Mouse (Mus musculus) intestine, postnatal 0 days (tissue): ENCODE results near the gene Mtx1. TPM values are rescaled to one million over a fixed set of nuclear protein-coding genes. Genes with fewer than 3 reads are reported as not detected.
"Not testable (repeated sequence)": the region's sequence is repeated elsewhere in the genome, so short reads cannot be mapped to it uniquely, and the experiment has no call there.

Experiments
- ATAC-seq: fragments of 200-750 bp; cut with Nextera tagmentation; 2 replicates; pipeline ENCODE4 v1.8.0; 2017; ENCODE audit warnings: mild to moderate bottlenecking, moderate TSS enrichment, moderate library complexity
- H3K27ac ChIP-seq: fragments of 300-500 bp; sonication (generic); 2 replicates; pipeline ENCODE4 v1.5.1; 2014; ENCODE audit warnings: mild to moderate bottlenecking, low read depth, low read length, moderate library complexity
- H3K27me3 ChIP-seq: fragments of 300-500 bp; sonication (generic); replicated peaks from 2 replicates; pipeline ENCODE4 v1.6.1; 2014; ENCODE audit warnings: low read length, mixed read lengths; ENCODE audit not compliant: control insufficient read depth, insufficient read depth
- H3K36me3 ChIP-seq: fragments of 300-500 bp; sonication (generic); 2 replicates; pipeline ENCODE4 v1.6.1; 2014; ENCODE audit warnings: mild to moderate bottlenecking, moderate library complexity; ENCODE audit not compliant: control insufficient read depth, insufficient read depth
- H3K4me1 ChIP-seq: fragments of 300-500 bp; sonication (generic); replicated peaks from 2 replicates; pipeline ENCODE4 v1.6.1; 2014; ENCODE audit warnings: antibody characterized with exemption, low read length, mixed read lengths; ENCODE audit not compliant: control insufficient read depth, insufficient read depth
- H3K4me2 ChIP-seq: fragments of 300-500 bp; sonication (generic); replicated peaks from 2 replicates; pipeline ENCODE4 v1.6.1; 2014; ENCODE audit warnings: low read depth, mild to moderate bottlenecking, moderate library complexity
- H3K4me3 ChIP-seq: fragments of 300-500 bp; sonication (generic); 2 replicates; pipeline ENCODE4 v1.5.1; 2014; ENCODE audit warnings: low read depth, low read length
- H3K9ac ChIP-seq: fragments of 300-500 bp; sonication (generic); 2 replicates; pipeline ENCODE4 v1.6.1; 2014; ENCODE audit warnings: mild to moderate bottlenecking, low read depth, low read length
- H3K9me3 ChIP-seq: fragments of 300-500 bp; sonication (generic); 2 replicates; pipeline ENCODE4 v1.6.1; 2016; ENCODE audit warnings: mixed run types; ENCODE audit not compliant: control insufficient read depth
- CTCF ChIP-seq: sonication (generic); IDR thresholded peaks from 2 replicates; pipeline ENCODE4 v1.5.1; 2016; ENCODE audit warnings: low read depth, mild to moderate bottlenecking, control low read depth, antibody characterized with exemption, moderate library complexity
- WGBS: fragments of 180-500 bp; shearing (Covaris S2); extraction: QIAGEN DNeasy Blood & Tissue Kit; methylation state at CpG from one replicate; pipeline ENCODE4 v1.1.7; 2014; 5-methylcytosine and 5-hydroxymethylcytosine counted together
- polyA plus RNA-seq: library from polyadenylated mRNA; unstranded; fragments of >200 nt; fragmentation: Nextera tagmentation; extraction: Ambion mirVana; gene quantifications from 2 replicates; pipeline ENCODE4 v1.2.1, GENCODE M21; 2015

Gene Mtx1
- polyA plus RNA-seq, 1 experiment from 2014 or later = 145 TPM

- Histone ChIP-seq H3K4me1 (peaks cover 4% of the 10 kb centered on the region; the same call in 1 of the 2 replicates), H3K4me3 (no peak overlapping the region), H3K9ac (no peak overlapping the region), H3K27ac (no peak overlapping the region), H3K9me3 (no peaks in the 10 kb centered on the region), H3K36me3 (no peaks in the 10 kb centered on the region; the same call in 1 of the 2 replicates), H3K27me3 (no peaks in the 10 kb centered on the region), H3K4me2 (no peak overlapping the region)
- no peak for ATAC-seq
- WGBS = 67% methylated on average over 12 of the region's 12 CpGs
- TF ChIP-seq CTCF = no peak
These were observed 1.5 kb downstream of the Mtx1 start for GRCm38 (mm10) chr3:89225321-89225815.

GRCm38 (mm10) chr3:89224796-89225195, 2.1 kb downstream of the Mtx1 start:
- ATAC-seq = no peak
- no peak overlapping the region for H3K27ac ChIP-seq
- H3K27me3 ChIP-seq = no peaks in the 10 kb centered on the region
- TF ChIP-seq CTCF = no peak
- no peak overlapping the region for H3K9ac ChIP-seq
- peaks cover 4% of the 10 kb centered on the region; the same call in 1 of the 2 replicates for H3K4me1 ChIP-seq
- WGBS = 75% methylated on average over 11 of the region's 11 CpGs
- H3K9me3 ChIP-seq = no peaks in the 10 kb centered on the region
- no peak overlapping the region for H3K4me2 ChIP-seq
- H3K4me3 ChIP-seq = no peak overlapping the region
- no peaks in the 10 kb centered on the region; the same call in 1 of the 2 replicates for H3K36me3 ChIP-seq

- Histone ChIP-seq H3K4me3 (no peak overlapping the region), H3K9me3 (no peaks in the 10 kb centered on the region), H3K27me3 (no peaks in the 10 kb centered on the region), H3K4me1 (no peaks in the 10 kb centered on the region), H3K9ac (no peak overlapping the region), H3K36me3 (no peaks in the 10 kb centered on the region; the same call in 1 of the 2 replicates), H3K4me2 (no peak overlapping the region), H3K27ac (no peak overlapping the region)
- no peak for ATAC-seq
- 82% methylated on average over 5 of the region's 5 CpGs for WGBS
- TF ChIP-seq CTCF = no peak
These were observed 5.7 kb downstream of the Mtx1 start for GRCm38 (mm10) chr3:89221167-89221566.

- no peak overlapping the region for H3K4me2 ChIP-seq
- H3K4me1 ChIP-seq = peaks cover 5% of the 10 kb centered on the region; the same call in 1 of the 2 replicates
- H3K27ac ChIP-seq = no peak overlapping the region
- no peak for TF ChIP-seq CTCF
- 57% methylated on average over 8 of the region's 8 CpGs for WGBS
- ATAC-seq = no peak
- no peak overlapping the region for H3K9ac ChIP-seq
- H3K36me3 ChIP-seq = no peaks in the 10 kb centered on the region; the same call in 1 of the 2 replicates
- no peaks in the 10 kb centered on the region for H3K9me3 ChIP-seq
- H3K27me3 ChIP-seq = no peaks in the 10 kb centered on the region
- H3K4me3 ChIP-seq = no peak overlapping the region
These were observed 7.3 kb downstream of the Mtx1 start for GRCm38 (mm10) chr3:89219546-89219945.

GRCm38 (mm10) chr3:89218271-89218670, 8.6 kb downstream of the Mtx1 start:
- Histone ChIP-seq H3K4me2 (no peak overlapping the region), H3K4me3 (no peak overlapping the region), H3K36me3 (no peaks in the 10 kb centered on the region; the same call in 1 of the 2 replicates), H3K27me3 (no peaks in the 10 kb centered on the region), H3K9me3 (no peaks in the 10 kb centered on the region), H3K9ac (no peak overlapping the region), H3K27ac (no peak overlapping the region), H3K4me1 (peaks cover 8% of the 10 kb centered on the region; the same call in 1 of the 2 replicates)
- ATAC-seq = no peak
- 93% methylated on average over 1 of the region's 1 CpGs for whole genome bisulfite sequencing
- TF ChIP-seq CTCF = no peak

- not testable (repeated sequence) for H3K9me3 ChIP-seq, H3K36me3 ChIP-seq, H3K4me2 ChIP-seq, H3K27ac ChIP-seq, ATAC-seq, H3K4me3 ChIP-seq, H3K9ac ChIP-seq, H3K27me3 ChIP-seq
- WGBS = 74% methylated on average over 7 of the region's 7 CpGs
- peaks cover 16% of the 10 kb centered on the region; the same call in 1 of the 2 replicates for H3K4me1 ChIP-seq
These were observed 10.5 kb downstream of the Mtx1 start for GRCm38 (mm10) chr3:89216407-89216806.
